8 mouse cellular contexts compared by ENCODE assay signal in genomic region chr17:84465753-84466608, GRCm38 (mm10). TPM values are rescaled to one million over a fixed set of nuclear protein-coding genes. Genes with fewer than 3 reads are reported as not detected.
DNase-seq lines count a peak whose midpoint lies in the region; ATAC-seq lines count a peak whose summit lies in the region.

Gene Thada, minus strand, starts transcription at chr17:84466205.

- peak within 1 kb of the TSS; percentile 64 to 76 for H3K27ac ChIP-seq in heart, embryonic 14.5 days (replicated peaks in 1 of 2; ENCODE audit: control insufficient read depth in 1 of 2, insufficient read depth in 1 of 2, low read depth in 2 of 2, low read length in 2 of 2)
- peak within 1 kb of the TSS; percentile 77 for H3K27ac ChIP-seq in liver, embryonic 13.5 days
- peak within 1 kb of the TSS; percentile 78 for H3K27ac ChIP-seq in stomach, embryonic 16.5 days (ENCODE audit: low read length)

- no peaks in the 10 kb centered on the region for H3K9me3 ChIP-seq in heart, embryonic 14.5 days (ENCODE audit: control insufficient read depth, low read length)
- no peaks in the 10 kb centered on the region for H3K9me3 ChIP-seq in liver, embryonic 13.5 days (replicated peaks)
- H3K9me3 ChIP-seq in stomach, embryonic 16.5 days (replicated peaks; ENCODE audit: control insufficient read depth, low read length) = no peaks in the 10 kb centered on the region

- ATAC-seq in CD4-positive, CD25-positive, alpha-beta regulatory T cell, adult 4 months = peak; percentile 98
- peak; percentile 93 for ATAC-seq in heart, embryonic 14.5 days (ENCODE audit: insufficient number of reproducible peaks, insufficient read depth, low FRiP score, low read depth)
- ATAC-seq in liver, embryonic 13.5 days (ENCODE audit: low read depth) = peak; percentile 95
- peak; percentile 99 for ATAC-seq in stomach, embryonic 16.5 days (ENCODE audit: insufficient read depth, low FRiP score)

- no peaks in the 10 kb centered on the region for H3K27me3 ChIP-seq in heart, embryonic 14.5 days (ENCODE audit: control insufficient read depth, insufficient read depth, low read length)
- no peaks in the 10 kb centered on the region for H3K27me3 ChIP-seq in liver, embryonic 13.5 days
- H3K27me3 ChIP-seq in stomach, embryonic 16.5 days (ENCODE audit: control insufficient read depth, insufficient read depth, low read length) = no peaks in the 10 kb centered on the region

- peak within 1 kb of the TSS; percentile 88 for H3K9ac ChIP-seq in heart, embryonic 14.5 days (ENCODE audit: low read length)
- peak within 1 kb of the TSS; percentile 85 for H3K9ac ChIP-seq in liver, embryonic 13.5 days
- peak within 1 kb of the TSS; percentile 88 for H3K9ac ChIP-seq in stomach, embryonic 16.5 days (ENCODE audit: low read length)

- H3K36me3 ChIP-seq in heart, embryonic 14.5 days (ENCODE audit: control insufficient read depth, insufficient read depth, low read length) = peaks cover 5% of the 10 kb centered on the region; the same call in 1 of the 2 replicates
- H3K36me3 ChIP-seq in liver, embryonic 13.5 days = peaks cover 8% of the 10 kb centered on the region
- no peaks in the 10 kb centered on the region for H3K36me3 ChIP-seq in stomach, embryonic 16.5 days (ENCODE audit: control insufficient read depth, insufficient read depth, low read length)

- peak within 1 kb of the TSS; percentile 83 for H3K4me2 ChIP-seq in heart, embryonic 14.5 days (ENCODE audit: low read length)
- H3K4me2 ChIP-seq in liver, embryonic 13.5 days = peak within 1 kb of the TSS; percentile 90
- peak within 1 kb of the TSS; percentile 89 for H3K4me2 ChIP-seq in stomach, embryonic 16.5 days (ENCODE audit: low read depth, low read length)

- WGBS in heart, embryonic 14.5 days = under 1% methylated on average over 67 of the region's 67 CpGs
- under 1% methylated on average over 67 of the region's 67 CpGs for WGBS in liver, embryonic 13.5 days (ENCODE audit: insufficient replicate concordance)
- WGBS in stomach, embryonic 16.5 days = under 1% methylated on average over 67 of the region's 67 CpGs

- DNase-seq in c-Kit-negative CD71-positive TER-119-positive erythroid progenitor cells, embryonic 14.5 days (ENCODE audit: low read depth, low spot score) = peak; percentile 98
- peak; percentile 95 for DNase-seq in fibroblast of lung, adult 2 months (ENCODE audit: low read depth)
- peak; percentile 98 for DNase-seq in kidney, postnatal 14 days
- peak; percentile 94 for DNase-seq in liver, embryonic 13.5 days
- DNase-seq in neural tube, embryonic 10.5 days (ENCODE audit: extremely low spot score, low spot score) = peak; percentile 99

- H3K4me3 ChIP-seq in heart, embryonic 14.5 days (ENCODE audit: control insufficient read depth in 1 of 2, insufficient read depth in 1 of 2, low read depth in 1 of 2, low read length in 2 of 2) = peak within 1 kb of the TSS; percentile 77 to 85
- H3K4me3 ChIP-seq in liver, embryonic 13.5 days (replicated peaks) = peak within 1 kb of the TSS; percentile 85
- peak within 1 kb of the TSS; percentile 91 for H3K4me3 ChIP-seq in stomach, embryonic 16.5 days (replicated peaks; ENCODE audit: low read length)

- H3K4me1 ChIP-seq in heart, embryonic 14.5 days (ENCODE audit: control insufficient read depth in 2 of 2, insufficient read depth in 2 of 2, low read length in 2 of 2) = 0 out of 4 replicates have a peak, but pooled peaks cover 0 to 2% of the 10 kb centered on the region in 2 experiments
- H3K4me1 ChIP-seq in liver, embryonic 13.5 days (replicated peaks) = peaks cover 21% of the 10 kb centered on the region
- peaks cover 3% of the 10 kb centered on the region for H3K4me1 ChIP-seq in stomach, embryonic 16.5 days (ENCODE audit: control insufficient read depth, insufficient read depth, low read length)

RNA-seq across cellular contexts. Expression of gene Thada, which starts in this region (rescaled TPM):
- 100 to 1,000 TPM in 1 of 2 experiments, 10 to 100 TPM in 1; 83.1 to 129 TPM for polyA plus RNA-seq in CD4-positive, CD25-positive, alpha-beta regulatory T cell, adult 4 months (2017; shearing (Covaris generic))
- polyA plus RNA-seq in heart, embryonic 14.5 days (2014; fragmentation: Nextera tagmentation; extraction: Ambion mirVana) = 7.0 and 8.1 TPM in 2 replicates
- polyA plus RNA-seq in liver, embryonic 13.5 days (2015; fragmentation: Nextera tagmentation; extraction: Ambion mirVana) = 3.0 and 3.5 TPM in 2 replicates
- polyA plus RNA-seq in stomach, embryonic 16.5 days (2015; fragmentation: Nextera tagmentation; extraction: Ambion mirVana) = 7.0 and 7.4 TPM in 2 replicates

Comparison
In these comparisons a context has a peak if more than half of its experiments do, and no peak if none do; other contexts are left out.
1. Peak in every context shown above with its lines: DNase-seq, ATAC-seq, H3K4me3 ChIP-seq and H3K27ac ChIP-seq.